Mouse (Mus musculus) E14TG2a.4 (cell line): Measurements from ENCODE around the gene Tmem220.

Experiments
- CTCF ChIP-seq: conservative IDR thresholded peaks from 2 replicates; pipeline ENCODE4 v1.5.1; 2014; ENCODE audit warnings: low read length
- NANOG ChIP-seq: IDR thresholded peaks from 2 replicates; pipeline ENCODE4 v1.6.1; 2014; ENCODE audit warnings: borderline replicate concordance, low read length, mixed read lengths
- POU5F1 ChIP-seq: IDR thresholded peaks from 2 replicates; pipeline ENCODE4 v1.6.1; 2014; ENCODE audit warnings: low read length, borderline replicate concordance

DNA sequence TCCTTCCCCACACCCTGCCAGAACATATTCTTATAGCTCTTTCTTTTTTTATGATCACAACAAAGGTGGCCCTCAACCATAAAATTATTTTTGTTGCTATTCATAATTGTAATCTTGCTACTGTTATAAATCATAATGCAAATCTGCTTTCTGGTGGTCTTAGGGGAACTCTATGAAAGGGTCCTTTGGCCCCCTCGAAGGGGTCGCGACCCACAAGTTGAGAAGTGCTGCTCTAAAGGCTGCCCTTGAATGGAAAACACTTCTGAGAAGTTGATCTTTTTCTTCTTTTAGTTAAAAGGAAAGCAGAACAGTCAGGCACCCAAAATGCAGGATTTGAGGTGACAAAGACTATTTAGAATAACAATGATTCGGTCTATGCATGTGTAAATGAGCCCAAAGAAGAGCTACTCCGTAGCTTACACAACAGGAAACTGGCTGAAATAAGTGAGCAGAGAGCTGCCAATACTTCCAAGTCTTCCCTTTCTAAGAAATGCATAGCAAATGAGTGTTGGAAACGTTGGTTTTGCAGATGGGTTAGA, 1.1 kb upstream of the Tmem220 start:
- TF ChIP-seq CTCF (no peak), POU5F1 (peak; percentile 53; the same call in 1 of the 2 replicates), NANOG (peak; percentile 59; the same call in 1 of the 2 replicates)
